Mouse (Mus musculus): ENCODE results near the gene Inf2.

Inf2 gene

GRCm38 (mm10) chr12:112570160-112570559, 18.4 kb upstream of the Inf2 start:
- WGBS = 92% methylated on average over 8 of the region's 8 CpGs

GRCm38 (mm10) chr12:112571064-112571463, 17.5 kb upstream of the Inf2 start:
- WGBS = 67% methylated on average over 6 of the region's 6 CpGs

- WGBS = 64% methylated on average over 8 of the region's 8 CpGs
Measured at GRCm38 (mm10) chr12:112575274-112575986, 13.2 kb upstream of the Inf2 start.

- WGBS = 27% methylated on average over 6 of the region's 6 CpGs
Measured at GRCm38 (mm10) chr12:112576341-112576740, 12.2 kb upstream of the Inf2 start.

- WGBS = 23% methylated on average over 3 of the region's 3 CpGs
Measured at GRCm38 (mm10) chr12:112576749-112577148, 11.8 kb upstream of the Inf2 start.

GRCm38 (mm10) chr12:112578296-112579090, 10.1 kb upstream of the Inf2 start:
- WGBS = 72% methylated on average over 6 of the region's 6 CpGs

- WGBS = 90% methylated on average over 5 of the region's 5 CpGs
Measured at GRCm38 (mm10) chr12:112579430-112579829, 9.2 kb upstream of the Inf2 start.

GRCm38 (mm10) chr12:112579926-112580325, 8.7 kb upstream of the Inf2 start:
- WGBS = 83% methylated on average over 8 of the region's 8 CpGs

GRCm38 (mm10) chr12:112581113-112581512, 7.5 kb upstream of the Inf2 start:
- 91% methylated on average over 3 of the region's 3 CpGs for WGBS

GRCm38 (mm10) chr12:112584954-112585353, 3.6 kb upstream of the Inf2 start:
- WGBS = 78% methylated on average over 7 of the region's 7 CpGs

- 56% methylated on average over 7 of the region's 7 CpGs for WGBS
Measured at GRCm38 (mm10) chr12:112585924-112586538, 2.6 kb upstream of the Inf2 start.

GRCm38 (mm10) chr12:112587125-112588124, 1.2 kb upstream of the Inf2 start:
- WGBS = 79% methylated on average over 14 of the region's 14 CpGs

- WGBS = 50% methylated on average over 8 of the region's 8 CpGs
Measured at GRCm38 (mm10) chr12:112589491-112590191, 1.1 kb downstream of the Inf2 start.

- 41% methylated on average over 8 of the region's 8 CpGs for WGBS
Measured at GRCm38 (mm10) chr12:112590566-112591239, 2.1 kb downstream of the Inf2 start.

GRCm38 (mm10) chr12:112591240-112591639, 2.7 kb downstream of the Inf2 start:
- WGBS = 82% methylated on average over 5 of the region's 5 CpGs

GRCm38 (mm10) chr12:112591730-112592129, 3.1 kb downstream of the Inf2 start:
- WGBS = 71% methylated on average over 3 of the region's 3 CpGs

GRCm38 (mm10) chr12:112592985-112593734, 4.6 kb downstream of the Inf2 start:
- 51% methylated on average over 21 of the region's 21 CpGs for WGBS

GRCm38 (mm10) chr12:112593951-112594915, 5.6 kb downstream of the Inf2 start:
- 48% methylated on average over 16 of the region's 16 CpGs for WGBS

Measured in cerebral cortex, adult 2 months (tissue).